In the genomic region with DNA sequence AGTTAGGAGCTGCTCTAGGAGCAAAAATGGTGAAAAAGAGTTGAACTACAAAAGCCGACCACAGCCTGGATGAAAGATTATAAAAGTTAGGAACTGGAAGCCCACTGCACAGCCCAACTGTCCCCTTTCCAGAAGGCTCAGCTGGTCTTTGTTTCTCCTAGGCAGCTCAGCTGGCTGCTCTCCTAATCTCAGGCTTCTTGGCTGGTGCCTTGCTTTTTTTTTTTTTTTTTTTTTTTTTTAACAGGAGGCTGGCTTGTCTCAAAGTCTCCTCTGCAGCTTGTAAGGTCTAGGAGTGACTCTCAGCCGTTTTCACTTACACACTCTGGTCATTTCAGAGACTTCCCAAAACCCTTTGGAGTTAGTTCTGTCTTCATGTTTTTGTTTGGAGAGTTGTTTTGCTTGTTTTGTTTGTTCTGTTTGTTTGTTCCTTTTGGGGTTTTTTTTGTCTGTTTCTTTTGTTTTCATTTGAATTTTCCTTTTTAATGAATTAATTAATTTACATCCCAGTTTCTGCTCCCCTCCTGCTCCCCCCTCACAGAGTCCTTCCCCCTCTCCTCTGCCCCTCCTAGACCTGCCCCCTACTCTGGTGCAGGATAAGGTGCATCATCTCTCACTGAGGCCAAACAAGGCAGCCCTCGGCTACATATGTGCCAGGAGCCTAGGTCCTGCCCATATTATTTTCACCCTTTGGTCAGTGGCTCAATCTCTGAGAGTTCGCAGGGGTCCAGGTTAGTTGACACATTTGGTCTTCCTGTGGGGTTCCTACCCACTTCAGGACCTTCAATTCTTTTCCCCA, we compare ENCODE assay signal across 11 mouse cellular contexts.
A peak's percentile ranks its signal among the peaks of the same experiment; 100 is the strongest.
DNase-seq lines count a peak whose midpoint lies in the region; ATAC-seq and TF ChIP-seq lines count a peak whose summit lies in the region.
"Had no signal": no experiment of that assay in that cellular context is flagged by ENCODE, and none has a peak within 500 bp of the region (broad histone marks: within the 10 kb centered on the region; RNA-seq: fewer than 3 reads in every experiment).

No protein-coding gene starts in this region.

- no peak for ATAC-seq in heart, embryonic 11.5 days (replicated peaks; ENCODE audit: insufficient number of reproducible peaks, low FRiP score, low TSS enrichment)
- ATAC-seq in intestine, embryonic 15.5 days: peak; percentile 79

- no peaks in the 10 kb centered on the region for H3K9me3 ChIP-seq in heart, embryonic 11.5 days (replicated peaks; ENCODE audit: control insufficient read depth, low read length)
- no peaks in the 10 kb centered on the region for H3K9me3 ChIP-seq in intestine, embryonic 15.5 days
- H3K9me3 ChIP-seq: embryonic facial prominence, embryonic 12.5 days; limb, embryonic 15.5 days had no signal

- DNase-seq in heart, adult 11 months: peak; percentile 96
- DNase-seq in right cerebral cortex, postnatal 4 days: peak; percentile 11
- DNase-seq in right cerebral cortex, adult 18-20 months: no peak
- DNase-seq in skeletal muscle tissue, adult 2 months (ENCODE audit: low read depth, low spot score): peak; percentile 62
- DNase-seq in left cerebral cortex, adult 2 months (ENCODE audit: extremely low spot score in 1 of 2, low spot score in 2 of 2): no peak
- no peak for DNase-seq in frontal cortex, postnatal 36 days (ENCODE audit: low spot score in 2 of 2)

- 50% methylated on average over 4 of the region's 4 CpGs for WGBS in heart, embryonic 11.5 days (ENCODE audit: insufficient replicate concordance)
- WGBS in intestine, embryonic 15.5 days: 63% methylated on average over 4 of the region's 4 CpGs

- H3K4me1 ChIP-seq in heart, embryonic 11.5 days (ENCODE audit: control insufficient read depth, insufficient read depth, low read length): no peaks in the 10 kb centered on the region
- no peaks in the 10 kb centered on the region for H3K4me1 ChIP-seq in intestine, embryonic 15.5 days (replicated peaks)
- H3K4me1 ChIP-seq: embryonic facial prominence, embryonic 12.5 days; limb, embryonic 15.5 days had no signal

- H3K4me2 ChIP-seq in heart, embryonic 11.5 days: no peak overlapping the region
- H3K4me2 ChIP-seq in intestine, embryonic 15.5 days (replicated peaks): no peak overlapping the region
- H3K4me2 ChIP-seq: embryonic facial prominence, embryonic 12.5 days; limb, embryonic 15.5 days had no signal

- no peaks in the 10 kb centered on the region for H3K36me3 ChIP-seq in heart, embryonic 11.5 days (ENCODE audit: control insufficient read depth, insufficient read depth, low read length)
- H3K36me3 ChIP-seq in intestine, embryonic 15.5 days: no peaks in the 10 kb centered on the region
- H3K36me3 ChIP-seq: embryonic facial prominence, embryonic 12.5 days; G1E; limb, embryonic 15.5 days had no signal

- H3K27me3 ChIP-seq in heart, embryonic 11.5 days (ENCODE audit: control insufficient read depth, insufficient read depth, low read length): no peaks in the 10 kb centered on the region
- no peaks in the 10 kb centered on the region for H3K27me3 ChIP-seq in intestine, embryonic 15.5 days (replicated peaks)
- H3K27me3 ChIP-seq: embryonic facial prominence, embryonic 12.5 days; limb, embryonic 15.5 days had no signal

- intact Hi-C loops in left cerebral cortex, adult 2 months (cut with DNase I): no loop called here

- no peak for TF ChIP-seq CTCF in left cerebral cortex, adult 2 months (IDR thresholded peaks at IDR 0.05)

- no peak overlapping the region for H3K9ac ChIP-seq in heart, embryonic 11.5 days (ENCODE audit: low read depth, low read length)
- H3K9ac ChIP-seq in intestine, embryonic 15.5 days: no peak overlapping the region
- H3K9ac ChIP-seq: embryonic facial prominence, embryonic 12.5 days; limb, embryonic 15.5 days had no signal

- H3K4me3 ChIP-seq in heart, embryonic 11.5 days (ENCODE audit: low read depth, low read length): no peak overlapping the region
- no peak overlapping the region for H3K4me3 ChIP-seq in intestine, embryonic 15.5 days (replicated peaks)
- no peak overlapping the region for H3K4me3 ChIP-seq in left cerebral cortex, adult 2 months
- H3K4me3 ChIP-seq: embryonic facial prominence, embryonic 12.5 days; limb, embryonic 15.5 days had no signal

- H3K27ac ChIP-seq in heart, embryonic 11.5 days (ENCODE audit: low read depth, low read length): no peak overlapping the region
- H3K27ac ChIP-seq in intestine, embryonic 15.5 days: no peak overlapping the region
- no peak overlapping the region for H3K27ac ChIP-seq in left cerebral cortex, adult 2 months
- H3K27ac ChIP-seq: embryonic facial prominence, embryonic 12.5 days; limb, embryonic 15.5 days had no signal

Comparison
In these comparisons a context has a peak if more than half of its experiments do, and no peak if none do; other contexts are left out.
1. DNase-seq: peak in heart, adult 11 months (single experiment), right cerebral cortex, postnatal 4 days (single experiment) and skeletal muscle tissue, adult 2 months (single experiment); none in right cerebral cortex, adult 18-20 months (single experiment), left cerebral cortex, adult 2 months (0 of 2) and frontal cortex, postnatal 36 days (0 of 2).